Mouse (Mus musculus): ENCODE results near the gene Cacna2d1. TPM values are rescaled to one million over a fixed set of nuclear protein-coding genes. Genes with fewer than 3 reads are reported as not detected.

Gene Cacna2d1
- polyA plus RNA-seq, 1 experiment from 2014 or later = 13.1 TPM

DNA sequence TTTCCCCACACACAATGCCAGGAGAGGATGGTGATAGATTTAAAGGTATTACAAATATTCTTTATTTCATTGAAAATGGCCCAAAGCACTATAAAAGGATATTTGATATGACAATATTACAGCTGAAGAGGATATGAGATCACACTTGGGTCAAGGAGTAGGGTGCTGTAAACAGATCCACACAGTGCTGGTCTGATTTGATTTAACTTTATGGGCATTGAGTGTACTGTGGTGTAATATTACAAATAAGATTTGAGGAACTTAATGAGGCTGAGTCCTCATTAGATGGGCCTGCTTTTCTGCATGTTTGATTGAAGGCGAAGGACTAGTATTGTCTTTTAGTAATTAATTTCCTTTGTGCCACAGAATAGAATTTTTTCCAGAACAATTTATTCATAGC is 212.1 kb downstream of the Cacna2d1 start:
- Histone ChIP-seq H3K4me1 (ENCODE audit: control insufficient read depth, insufficient read depth, low read length) (no peaks in the 10 kb centered on the region), H3K4me3 (replicated peaks; ENCODE audit: low read length) (no peak overlapping the region), H3K27ac (ENCODE audit: low read length) (no peak overlapping the region), H3K36me3 (ENCODE audit: control insufficient read depth, insufficient read depth, low read length) (no peaks in the 10 kb centered on the region), H3K9ac (ENCODE audit: low read length) (no peak overlapping the region), H3K9me3 (replicated peaks; ENCODE audit: control insufficient read depth, low read length) (no peaks in the 10 kb centered on the region), H3K4me2 (ENCODE audit: low read depth, low read length) (no peak overlapping the region), H3K27me3 (ENCODE audit: control insufficient read depth, insufficient read depth, low read length) (no peaks in the 10 kb centered on the region)
- 96% methylated on average over 1 of the region's 1 CpGs for WGBS
- ATAC-seq (ENCODE audit: insufficient read depth, low FRiP score) = no peak

DNA sequence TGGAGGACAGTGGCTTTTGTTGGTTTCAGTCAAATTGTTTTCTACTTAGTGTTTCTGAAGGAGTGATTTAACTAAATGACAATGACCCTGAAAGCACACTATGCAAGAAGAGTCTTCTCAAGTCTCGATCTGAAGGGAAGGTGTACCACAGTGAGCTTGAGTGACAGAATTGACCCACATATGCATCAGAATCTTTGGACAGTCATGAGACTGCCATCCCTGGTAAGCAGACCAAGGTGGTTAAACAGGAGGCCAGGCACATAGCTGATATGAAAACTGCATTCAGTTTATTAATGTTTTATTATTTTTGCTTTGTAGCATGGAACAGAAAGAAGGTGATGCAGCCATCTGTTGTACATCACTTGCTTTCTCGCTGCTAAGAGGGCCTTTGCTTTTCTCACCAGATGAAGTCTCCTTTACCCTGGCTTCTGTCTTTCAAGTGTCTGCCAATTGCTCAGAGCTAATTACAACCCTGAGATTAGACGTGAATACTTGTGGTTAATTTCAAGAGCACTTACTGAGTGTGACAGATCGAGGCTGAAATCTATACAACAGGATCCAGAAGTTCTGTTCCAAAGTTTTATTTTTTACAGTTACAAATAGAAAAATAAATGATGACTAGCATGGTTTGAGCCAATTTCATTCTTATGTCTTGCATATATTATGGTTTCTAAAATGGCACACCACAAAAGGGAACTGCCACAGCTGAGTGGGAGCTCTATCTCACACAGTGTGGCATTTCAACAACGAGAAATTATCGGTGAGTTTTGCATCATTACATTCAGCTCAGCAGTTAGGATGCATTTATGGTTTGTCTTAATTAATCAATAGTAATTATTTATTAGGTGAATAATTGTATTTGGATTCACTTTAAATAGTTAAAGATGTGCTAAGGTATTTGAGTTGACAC is 221.1 kb downstream of the Cacna2d1 start:
- 70% methylated on average over 6 of the region's 6 CpGs for WGBS

DNA sequence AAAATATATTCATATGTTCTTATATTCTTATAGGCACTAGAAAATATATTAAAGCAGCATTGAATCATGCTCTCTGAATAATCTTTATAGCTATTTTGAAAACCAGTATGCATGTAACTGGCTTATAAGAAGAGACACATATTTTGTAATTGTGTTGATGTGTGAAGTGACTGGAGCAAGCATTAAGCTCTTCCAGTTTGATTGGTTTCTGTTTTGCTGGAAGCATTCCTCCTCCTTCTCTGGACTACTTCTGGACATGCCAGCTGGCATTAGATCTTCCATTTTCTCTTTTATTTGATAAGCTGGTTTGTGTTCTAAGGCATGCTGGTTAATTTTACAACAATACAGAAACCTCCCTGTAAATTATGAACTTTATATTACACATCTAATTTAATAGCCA is 228.8 kb downstream of the Cacna2d1 start:
- H3K9ac ChIP-seq (ENCODE audit: low read length) = no peak overlapping the region
- no peak overlapping the region for H3K4me3 ChIP-seq (replicated peaks; ENCODE audit: low read length)
- H3K27ac ChIP-seq (ENCODE audit: low read length) = no peak overlapping the region
- no peak overlapping the region for H3K4me2 ChIP-seq (ENCODE audit: low read depth, low read length)
- H3K9me3 ChIP-seq (replicated peaks; ENCODE audit: control insufficient read depth, low read length) = no peaks in the 10 kb centered on the region
- no peaks in the 10 kb centered on the region for H3K27me3 ChIP-seq (ENCODE audit: control insufficient read depth, insufficient read depth, low read length)
- no peak for ATAC-seq (ENCODE audit: insufficient read depth, low FRiP score)
- H3K4me1 ChIP-seq (ENCODE audit: control insufficient read depth, insufficient read depth, low read length) = no peaks in the 10 kb centered on the region
- H3K36me3 ChIP-seq (ENCODE audit: control insufficient read depth, insufficient read depth, low read length) = no peaks in the 10 kb centered on the region

More for the DNA sequence above, 221.1 kb downstream of the Cacna2d1 start:
- no peaks in the 10 kb centered on the region for H3K9me3 ChIP-seq (replicated peaks; ENCODE audit: control insufficient read depth, low read length)
- H3K9ac ChIP-seq (ENCODE audit: low read length) = no peak overlapping the region
- no peak for ATAC-seq (ENCODE audit: insufficient read depth, low FRiP score)
- H3K36me3 ChIP-seq (ENCODE audit: control insufficient read depth, insufficient read depth, low read length) = no peaks in the 10 kb centered on the region
- H3K27ac ChIP-seq (ENCODE audit: low read length) = no peak overlapping the region
- no peaks in the 10 kb centered on the region for H3K27me3 ChIP-seq (ENCODE audit: control insufficient read depth, insufficient read depth, low read length)
- no peak overlapping the region for H3K4me3 ChIP-seq (replicated peaks; ENCODE audit: low read length)
- H3K4me1 ChIP-seq (ENCODE audit: control insufficient read depth, insufficient read depth, low read length) = no peaks in the 10 kb centered on the region
- no peak overlapping the region for H3K4me2 ChIP-seq (ENCODE audit: low read depth, low read length)

DNA sequence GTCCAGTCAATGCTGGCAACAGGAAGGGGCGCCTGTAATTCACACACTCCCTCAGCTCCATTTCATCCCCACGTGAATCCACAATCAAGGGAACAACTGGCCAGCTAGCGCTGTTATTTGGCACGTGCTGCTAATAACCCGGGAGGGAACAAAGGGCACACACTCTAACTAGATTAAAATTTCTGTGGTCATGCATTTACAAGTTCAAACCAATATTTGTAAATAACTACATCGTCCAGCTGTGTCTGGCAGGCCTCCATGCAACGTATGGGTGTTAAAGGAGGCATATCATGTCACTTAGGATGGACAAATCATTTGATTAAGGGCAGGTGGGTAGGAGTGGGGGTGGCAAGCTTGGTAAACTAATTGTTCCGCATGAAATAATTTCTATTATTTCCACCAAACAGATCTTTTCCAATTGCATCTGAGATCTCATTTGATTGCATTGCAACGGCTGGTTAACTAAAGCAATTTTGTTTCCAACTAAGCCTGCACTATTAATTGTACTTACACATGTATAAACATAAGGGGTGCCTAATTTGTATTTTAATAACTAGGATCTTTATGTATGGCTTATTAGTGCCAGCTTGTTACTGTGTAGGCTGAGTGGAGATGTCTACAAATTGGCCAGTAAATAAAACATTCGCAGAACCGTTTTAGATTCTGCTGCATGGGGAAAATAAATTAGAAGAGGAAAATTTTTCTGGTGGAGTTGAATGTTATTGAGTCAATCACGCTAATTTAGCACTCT is 231.8 kb downstream of the Cacna2d1 start:
- Histone ChIP-seq H3K27me3 (ENCODE audit: control insufficient read depth, insufficient read depth, low read length) (no peaks in the 10 kb centered on the region), H3K9me3 (replicated peaks; ENCODE audit: control insufficient read depth, low read length) (no peaks in the 10 kb centered on the region), H3K4me1 (ENCODE audit: control insufficient read depth, insufficient read depth, low read length) (no peaks in the 10 kb centered on the region)

DNA sequence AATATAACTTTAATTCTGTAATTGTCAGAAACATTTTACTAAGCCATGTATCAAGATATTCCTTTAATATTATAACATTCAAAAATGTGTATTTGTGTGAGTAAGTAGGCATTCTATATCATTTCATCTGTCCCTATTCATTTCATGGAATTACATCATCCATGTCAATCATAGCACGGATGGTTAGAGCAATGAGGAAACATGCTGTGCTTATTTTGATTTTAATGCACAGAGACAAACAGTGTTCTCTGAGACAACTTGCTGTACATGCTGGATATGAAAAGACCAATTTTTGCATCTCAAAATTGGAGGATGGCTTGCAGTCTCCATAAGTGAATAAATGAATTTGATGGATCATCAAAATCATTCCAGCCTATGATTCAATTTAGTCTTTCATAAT is 232.4 kb downstream of the Cacna2d1 start:
- ATAC-seq (ENCODE audit: insufficient read depth, low FRiP score) = no peak
- no peaks in the 10 kb centered on the region for H3K9me3 ChIP-seq (replicated peaks; ENCODE audit: control insufficient read depth, low read length)
- H3K4me2 ChIP-seq (ENCODE audit: low read depth, low read length) = no peak overlapping the region
- H3K9ac ChIP-seq (ENCODE audit: low read length) = no peak overlapping the region
- H3K4me1 ChIP-seq (ENCODE audit: control insufficient read depth, insufficient read depth, low read length) = no peaks in the 10 kb centered on the region
- H3K36me3 ChIP-seq (ENCODE audit: control insufficient read depth, insufficient read depth, low read length) = no peaks in the 10 kb centered on the region
- H3K4me3 ChIP-seq (replicated peaks; ENCODE audit: low read length) = no peak overlapping the region
- H3K27ac ChIP-seq (ENCODE audit: low read length) = no peak overlapping the region
- H3K27me3 ChIP-seq (ENCODE audit: control insufficient read depth, insufficient read depth, low read length) = no peaks in the 10 kb centered on the region
- WGBS = 87% methylated on average over 1 of the region's 1 CpGs

More for the DNA sequence above, 231.8 kb downstream of the Cacna2d1 start:
- WGBS = 69% methylated on average over 12 of the region's 12 CpGs
- H3K27ac ChIP-seq (ENCODE audit: low read length) = no peak overlapping the region
- no peak overlapping the region for H3K4me3 ChIP-seq (replicated peaks; ENCODE audit: low read length)
- H3K4me2 ChIP-seq (ENCODE audit: low read depth, low read length) = no peak overlapping the region
- H3K9ac ChIP-seq (ENCODE audit: low read length) = no peak overlapping the region
- no peaks in the 10 kb centered on the region for H3K36me3 ChIP-seq (ENCODE audit: control insufficient read depth, insufficient read depth, low read length)
- no peak for ATAC-seq (ENCODE audit: insufficient read depth, low FRiP score)

DNA sequence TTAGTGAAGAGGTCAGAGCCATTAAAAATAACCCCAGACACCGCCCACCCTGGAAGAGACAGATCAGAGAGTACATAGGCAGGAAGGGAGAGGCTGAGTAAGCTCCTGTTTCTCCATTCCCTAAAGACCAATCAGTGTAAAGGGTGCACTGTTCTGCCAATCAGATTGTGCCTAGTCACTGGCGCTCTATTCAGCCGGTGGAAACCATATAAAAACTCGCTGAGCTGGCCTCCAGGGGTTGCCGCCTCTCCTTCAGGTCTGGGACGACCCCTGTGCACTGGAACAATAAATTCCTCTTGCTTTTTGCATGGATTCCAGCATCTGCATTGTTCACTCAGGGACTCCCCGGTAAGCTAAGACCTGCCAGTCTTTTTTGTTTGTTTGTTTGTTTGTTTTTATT is 246.6 kb downstream of the Cacna2d1 start:
- WGBS = 82% methylated on average over 7 of the region's 7 CpGs
- Histone ChIP-seq H3K4me1 (ENCODE audit: control insufficient read depth, insufficient read depth, low read length) (no peaks in the 10 kb centered on the region), H3K9me3 (replicated peaks; ENCODE audit: control insufficient read depth, low read length) (no peaks in the 10 kb centered on the region), H3K4me2 (ENCODE audit: low read depth, low read length) (no peak overlapping the region), H3K27ac (ENCODE audit: low read length) (no peak overlapping the region), H3K27me3 (ENCODE audit: control insufficient read depth, insufficient read depth, low read length) (no peaks in the 10 kb centered on the region), H3K9ac (ENCODE audit: low read length) (no peak overlapping the region), H3K36me3 (ENCODE audit: control insufficient read depth, insufficient read depth, low read length) (no peaks in the 10 kb centered on the region), H3K4me3 (replicated peaks; ENCODE audit: low read length) (no peak overlapping the region)
- ATAC-seq (ENCODE audit: insufficient read depth, low FRiP score) = no peak

DNA sequence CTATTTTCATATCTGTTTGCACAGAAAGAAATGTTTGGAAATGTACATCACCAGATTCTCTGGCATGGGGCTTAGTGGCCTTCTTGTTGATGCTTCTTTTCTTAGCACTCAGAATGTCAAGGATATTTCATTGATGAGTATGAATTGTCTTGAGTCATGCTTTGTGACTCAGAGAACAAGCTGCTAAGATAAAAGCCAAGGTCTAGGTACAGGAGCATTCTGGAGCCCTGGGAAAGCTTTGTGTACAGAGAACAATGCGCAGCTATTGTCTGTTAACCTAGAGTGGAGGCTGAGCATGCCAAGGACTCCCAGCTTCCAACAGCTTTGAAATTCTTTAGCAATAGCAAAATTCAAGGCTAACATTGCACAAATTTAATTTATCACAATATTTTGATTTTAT is 249.6 kb downstream of the Cacna2d1 start:
- ATAC-seq (ENCODE audit: insufficient read depth, low FRiP score) = no peak
- no peaks in the 10 kb centered on the region for H3K27me3 ChIP-seq (ENCODE audit: control insufficient read depth, insufficient read depth, low read length)
- no peak overlapping the region for H3K4me3 ChIP-seq (replicated peaks; ENCODE audit: low read length)
- no peak overlapping the region for H3K9ac ChIP-seq (ENCODE audit: low read length)
- H3K4me1 ChIP-seq (ENCODE audit: control insufficient read depth, insufficient read depth, low read length) = no peaks in the 10 kb centered on the region
- 94% methylated on average over 1 of the region's 1 CpGs for WGBS
- H3K27ac ChIP-seq (ENCODE audit: low read length) = no peak overlapping the region
- no peaks in the 10 kb centered on the region for H3K36me3 ChIP-seq (ENCODE audit: control insufficient read depth, insufficient read depth, low read length)
- H3K9me3 ChIP-seq (replicated peaks; ENCODE audit: control insufficient read depth, low read length) = no peaks in the 10 kb centered on the region
- no peak overlapping the region for H3K4me2 ChIP-seq (ENCODE audit: low read depth, low read length)

DNA sequence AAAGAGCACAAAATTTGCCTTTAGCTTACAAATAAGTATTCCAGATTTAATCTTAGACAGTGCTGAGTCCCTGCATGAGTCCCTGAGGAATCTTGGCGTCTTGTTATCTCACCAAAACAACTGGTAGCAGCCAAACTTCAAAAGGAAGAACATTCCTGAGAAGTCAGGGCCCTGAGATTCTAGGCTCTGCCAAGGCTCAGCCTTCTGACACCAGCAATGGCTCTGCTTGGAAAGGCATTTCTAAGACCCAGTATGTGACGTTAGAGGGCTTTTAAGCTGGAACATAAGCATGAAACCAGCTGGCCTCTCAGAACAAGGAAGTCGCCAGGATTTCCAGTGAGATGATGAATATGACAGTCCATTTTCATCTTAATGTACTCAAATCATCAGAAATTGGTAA is 253.4 kb downstream of the Cacna2d1 start:
- no peaks in the 10 kb centered on the region for H3K4me1 ChIP-seq (ENCODE audit: control insufficient read depth, insufficient read depth, low read length)
- WGBS = 19% methylated on average over 3 of the region's 3 CpGs
- H3K27ac ChIP-seq (ENCODE audit: low read length) = no peak overlapping the region
- H3K36me3 ChIP-seq (ENCODE audit: control insufficient read depth, insufficient read depth, low read length) = no peaks in the 10 kb centered on the region
- H3K27me3 ChIP-seq (ENCODE audit: control insufficient read depth, insufficient read depth, low read length) = no peaks in the 10 kb centered on the region
- no peak overlapping the region for H3K9ac ChIP-seq (ENCODE audit: low read length)
- ATAC-seq (ENCODE audit: insufficient read depth, low FRiP score) = no peak
- H3K4me2 ChIP-seq (ENCODE audit: low read depth, low read length) = no peak overlapping the region
- H3K4me3 ChIP-seq (replicated peaks; ENCODE audit: low read length) = no peak overlapping the region
- H3K9me3 ChIP-seq (replicated peaks; ENCODE audit: control insufficient read depth, low read length) = no peaks in the 10 kb centered on the region

DNA sequence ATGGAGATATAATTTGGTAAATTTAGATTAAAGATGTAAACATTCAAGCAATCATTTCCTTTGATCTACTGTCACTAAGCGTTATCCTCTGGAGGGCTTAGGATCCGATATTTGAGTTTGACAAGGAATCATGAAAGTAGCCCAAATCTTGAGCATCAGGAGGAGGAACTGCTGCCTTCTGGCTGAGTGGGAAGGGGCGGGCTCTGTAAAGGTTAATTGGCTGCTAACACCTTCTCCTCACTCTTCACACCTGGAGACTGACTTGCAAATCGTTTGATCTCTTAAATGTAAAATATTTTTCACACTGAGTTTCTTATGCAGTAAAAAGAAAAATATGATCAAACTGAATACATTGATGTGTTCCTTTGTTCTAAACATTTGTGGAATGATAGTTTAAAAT is 255.4 kb downstream of the Cacna2d1 start:
- WGBS = 39% methylated on average over 4 of the region's 4 CpGs
- Histone ChIP-seq H3K36me3 (ENCODE audit: control insufficient read depth, insufficient read depth, low read length) (no peaks in the 10 kb centered on the region), H3K9me3 (replicated peaks; ENCODE audit: control insufficient read depth, low read length) (no peaks in the 10 kb centered on the region), H3K4me2 (ENCODE audit: low read depth, low read length) (no peak overlapping the region), H3K9ac (ENCODE audit: low read length) (no peak overlapping the region), H3K27ac (ENCODE audit: low read length) (no peak overlapping the region), H3K4me3 (replicated peaks; ENCODE audit: low read length) (no peak overlapping the region), H3K4me1 (ENCODE audit: control insufficient read depth, insufficient read depth, low read length) (no peaks in the 10 kb centered on the region), H3K27me3 (ENCODE audit: control insufficient read depth, insufficient read depth, low read length) (no peaks in the 10 kb centered on the region)
- ATAC-seq (ENCODE audit: insufficient read depth, low FRiP score) = no peak
